Mouse (Mus musculus): ENCODE data around the gene Eda. TPM values are rescaled to one million over a fixed set of nuclear protein-coding genes. Genes with fewer than 3 reads are reported as not detected.
"Not testable (repeated sequence)": the region's sequence is repeated elsewhere in the genome, so short reads cannot be mapped to it uniquely, and the experiment has no call there.

Gene Eda
- polyA plus RNA-seq, 1 experiment from 2014 or later = 0.39 TPM

DNA sequence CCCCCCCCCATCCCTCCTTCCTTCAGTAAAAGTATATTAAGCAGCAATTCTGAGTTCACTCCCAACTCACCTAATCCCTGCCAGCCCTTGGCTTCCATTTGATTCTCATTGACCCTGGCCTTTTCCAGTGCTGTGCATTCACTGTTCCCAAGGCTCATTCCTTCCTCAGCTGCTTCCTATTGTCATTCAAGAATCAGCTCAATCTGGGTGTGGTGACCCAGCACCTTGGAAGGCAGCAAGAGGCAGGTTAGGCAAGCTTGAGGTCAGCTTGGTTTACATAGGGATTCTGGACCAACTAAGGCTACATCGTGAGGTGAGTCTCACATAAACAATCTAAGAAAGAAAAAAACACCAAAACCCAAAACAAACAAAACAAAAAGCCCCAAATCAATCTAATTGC is 433.8 kb downstream of the Eda start:
- no peak for DNase-seq (ENCODE audit: low spot score)

GRCm38 (mm10) chrX:100428693-100429092 is 453.3 kb downstream of the Eda start, which contains the start of gene Otud6a:
Otud6a (plus strand) TSS chrX:100429013.
- DNase-seq (ENCODE audit: low spot score) = no peak

- no peak for DNase-seq (ENCODE audit: low spot score)
These were observed 456.9 kb downstream of the Eda start for GRCm38 (mm10) chrX:100432311-100432710.

DNA sequence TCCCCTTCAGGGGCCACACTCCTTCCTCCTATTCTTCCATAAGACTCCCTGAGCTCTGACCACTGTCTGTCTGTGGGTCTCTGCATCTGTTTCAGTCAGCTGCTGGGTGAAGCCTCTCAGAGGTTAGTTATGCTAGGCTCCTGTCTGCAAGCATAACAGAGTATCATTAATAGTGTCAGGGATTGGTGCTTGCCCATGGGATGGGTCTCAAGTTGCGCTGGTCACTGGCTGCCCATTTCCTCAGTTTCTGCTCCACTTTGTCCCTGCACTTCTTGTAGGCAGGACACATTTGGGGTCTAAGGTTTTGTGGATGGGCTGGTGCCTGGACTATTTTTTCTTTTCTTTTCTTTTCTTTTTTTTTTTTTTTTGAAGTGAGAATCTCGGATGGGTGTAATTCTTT is 467.2 kb downstream of the Eda start, which contains the start of gene Awat2:
Awat2 (minus strand) TSS at position 101 of the 400 bp plus-strand sequence.
- DNase-seq (ENCODE audit: low spot score) = not testable (repeated sequence)

- no peak for DNase-seq (ENCODE audit: low spot score)
These were observed 468.1 kb downstream of the Eda start for GRCm38 (mm10) chrX:100443532-100443931.

MicroRNAs encoded within 50 kb of the gene (microRNA counts, 519-probe panel; counts per million panel counts)
- 473 counts per million, percentile 71 among the panel's probes with 10 or more counts for microRNA mmu-miR-676

Small RNA genes within 50 kb of the gene (microRNA-seq; reads per million reads assigned to microRNA genes)
- 268 reads per million, percentile 58 among the genes with 10 or more reads in this experiment for gene Mir676 (ENCODE audit: borderline number of aligned reads)

Other genes with a start within 250 kb of the Eda start
- gene Tmem28, start 154.6 kb upstream of the Eda start, polyA plus RNA-seq (2015; fragmentation: Nextera tagmentation; extraction: Ambion mirVana) = not detected in 2 replicates